Mouse (Mus musculus) ES-E14 (cell line): Measurements from ENCODE around the gene Arntl.

ENCODE experiments used
- HCFC1 ChIP-seq: IDR thresholded peaks from 2 replicates; pipeline ENCODE4 v1.6.1; 2012; ENCODE audit warnings: low read length, inconsistent platforms, borderline replicate concordance; ENCODE audit not compliant: insufficient read depth
- MAFK ChIP-seq: IDR thresholded peaks from 2 replicates; pipeline ENCODE4 v1.6.1; 2014; ENCODE audit warnings: mild to moderate bottlenecking, low read depth, low read length, inconsistent platforms; ENCODE audit not compliant: insufficient read depth
- ZC3H11A ChIP-seq: IDR thresholded peaks from 2 replicates; pipeline ENCODE4 v1.6.1; 2012; ENCODE audit warnings: low read depth, mild to moderate bottlenecking, inconsistent platforms, low read length, borderline replicate concordance
- ZNF384 ChIP-seq: IDR thresholded peaks from 2 replicates; pipeline ENCODE4 v1.6.1; 2012; ENCODE audit warnings: low read depth, low read length, inconsistent platforms

DNA sequence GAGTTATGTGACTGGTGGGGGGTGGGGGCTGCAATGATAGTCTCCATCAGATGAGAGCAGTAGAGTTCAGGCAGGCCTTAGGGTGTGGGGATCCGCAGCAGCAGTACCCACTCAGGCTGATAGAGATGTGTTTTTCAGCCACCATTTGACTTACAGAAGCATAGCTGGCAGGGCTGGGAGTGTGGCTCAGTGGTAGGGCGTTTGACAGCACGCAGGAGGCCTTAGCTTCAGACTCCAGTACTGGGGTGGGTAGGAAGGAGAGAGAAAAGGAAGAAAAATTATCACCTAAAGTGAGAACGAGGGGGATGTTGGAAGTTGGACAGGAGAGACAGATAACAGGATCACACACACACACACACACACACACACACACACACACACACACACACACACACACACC lies 71.2 kb downstream of the Arntl start:
- no peak for TF ChIP-seq ZNF384
- no peak for TF ChIP-seq MAFK
- no peak for TF ChIP-seq ZC3H11A
- no peak for TF ChIP-seq HCFC1
